Mouse (Mus musculus) erythroblast, embryonic 14.5 days (primary cell): ENCODE results near the gene Nefh. TPM values are rescaled to one million over a fixed set of nuclear protein-coding genes. Genes with fewer than 3 reads are reported as not detected.
A peak's percentile ranks its signal among the peaks of the same experiment; 100 is the strongest.

ENCODE experiments used
- H3K27me3 ChIP-seq: 2 replicates; pipeline ENCODE4 v1.6.1; 2012; ENCODE audit warnings: inconsistent platforms; ENCODE audit not compliant: control insufficient read depth
- H3K36me3 ChIP-seq: 2 replicates; pipeline ENCODE4 v1.6.1; 2012; ENCODE audit warnings: mild to moderate bottlenecking, inconsistent platforms; ENCODE audit not compliant: control insufficient read depth
- H3K4me1 ChIP-seq: 2 replicates; pipeline ENCODE4 v1.6.1; 2012; ENCODE audit warnings: inconsistent platforms; ENCODE audit not compliant: control insufficient read depth
- H3K4me3 ChIP-seq: replicated peaks from 2 replicates; pipeline ENCODE3; 2012; ENCODE audit warnings: moderate library complexity, mild to moderate bottlenecking, inconsistent platforms
- H3K9me3 ChIP-seq: 2 replicates; pipeline ENCODE4 v1.6.1; 2012; ENCODE audit warnings: low read length, inconsistent platforms, mixed read lengths; ENCODE audit not compliant: control insufficient read depth
- GATA1 ChIP-seq: IDR thresholded peaks from 2 replicates; pipeline ENCODE4 v1.6.1; 2012; ENCODE audit warnings: low read length, inconsistent platforms, mixed read lengths
- TAL1 ChIP-seq: IDR thresholded peaks from 3 replicates; pipeline ENCODE4 v1.6.1; 2012; ENCODE audit warnings: low read length, inconsistent platforms, mixed read lengths
- polyA plus RNA-seq: library from polyadenylated mRNA; stranded (reverse); fragments of >175 nt; gene quantifications from 2 replicates; pipeline ENCODE4 v1.2.3, GENCODE M21; 2012

Gene Nefh
- polyA plus RNA-seq, 1 experiment = 0.02 TPM

DNA sequence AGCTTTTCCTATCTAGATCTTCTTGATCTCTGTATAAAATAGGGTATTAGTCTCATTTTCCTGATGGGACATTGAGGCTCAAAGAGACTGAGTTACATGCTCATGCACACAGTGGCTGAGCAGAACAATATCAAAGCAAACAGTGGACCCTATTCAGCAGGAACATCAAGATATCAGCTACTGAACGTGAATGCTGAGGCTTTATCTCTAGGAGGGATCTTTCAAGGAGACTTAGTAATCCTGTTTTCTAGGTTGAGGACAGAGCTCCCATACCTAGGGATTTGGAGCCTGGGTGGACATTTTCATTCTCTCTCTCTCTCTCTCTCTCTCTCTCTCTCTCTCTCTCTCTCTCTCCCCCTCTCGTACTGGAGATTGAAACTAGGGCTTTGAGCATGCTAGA lies 35.7 kb upstream of the Nefh start:
- Histone ChIP-seq H3K36me3 (peaks cover 9% of the 10 kb centered on the region), H3K4me1 (peaks cover 52% of the 10 kb centered on the region), H3K9me3 (no peaks in the 10 kb centered on the region), H3K4me3 (no peak overlapping the region), H3K27me3 (peaks cover 2% of the 10 kb centered on the region; the same call in 1 of the 2 replicates)
- TF ChIP-seq TAL1 (no peak), GATA1 (peak; percentile 58; the same call in 1 of the 2 replicates)

DNA sequence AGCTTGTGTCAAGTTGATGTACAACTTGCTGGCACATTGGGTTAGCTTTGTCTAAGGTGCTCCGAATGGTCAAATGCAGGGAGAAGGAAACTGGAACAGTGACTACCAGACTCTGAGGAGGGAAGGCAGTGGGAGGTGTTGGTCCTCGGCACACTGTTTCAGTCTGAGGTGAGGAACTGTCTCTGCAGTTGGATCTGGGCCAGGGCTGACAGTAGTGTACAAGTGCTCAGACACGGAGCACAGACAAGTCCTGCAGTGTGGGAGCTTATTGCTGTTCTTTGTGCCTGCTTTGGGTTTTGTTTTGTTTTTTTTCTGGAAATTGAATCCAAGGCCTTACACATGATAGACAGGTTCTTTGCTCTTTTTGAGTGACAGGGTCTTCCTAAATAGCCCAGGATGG lies 35.1 kb upstream of the Nefh start:
- H3K27me3 ChIP-seq = peaks cover 2% of the 10 kb centered on the region; the same call in 1 of the 2 replicates
- H3K4me3 ChIP-seq = no peak overlapping the region
- peaks cover 4% of the 10 kb centered on the region for H3K36me3 ChIP-seq
- H3K9me3 ChIP-seq = no peaks in the 10 kb centered on the region
- peaks cover 47% of the 10 kb centered on the region for H3K4me1 ChIP-seq
- TF ChIP-seq GATA1 (no peak), TAL1 (no peak)

DNA sequence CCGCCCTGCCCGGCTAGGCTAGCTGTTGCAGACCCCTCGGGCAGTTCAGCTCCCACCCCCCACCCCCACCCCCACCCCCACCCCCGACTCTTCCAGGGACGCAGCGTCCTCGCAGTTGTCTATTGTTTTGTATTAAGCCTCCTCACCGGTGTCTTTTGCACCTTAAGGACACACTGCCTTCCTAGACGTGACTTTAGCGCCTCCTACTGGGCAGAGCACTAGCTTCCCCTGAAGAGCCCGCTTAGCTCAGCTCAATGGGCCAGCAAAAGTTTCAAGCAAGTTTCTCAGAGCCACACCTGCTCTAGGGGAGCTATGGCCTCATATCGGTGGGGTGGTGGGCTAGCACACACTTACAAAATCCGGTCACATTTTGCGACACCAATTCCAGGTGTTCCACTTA lies 27.8 kb upstream of the Nefh start:
- Histone ChIP-seq H3K27me3 (peaks cover 2% of the 10 kb centered on the region; the same call in 1 of the 2 replicates), H3K9me3 (no peaks in the 10 kb centered on the region), H3K4me1 (peaks cover 23% of the 10 kb centered on the region), H3K4me3 (no peak overlapping the region), H3K36me3 (no peaks in the 10 kb centered on the region)
- TF ChIP-seq TAL1 (no peak), GATA1 (no peak)

DNA sequence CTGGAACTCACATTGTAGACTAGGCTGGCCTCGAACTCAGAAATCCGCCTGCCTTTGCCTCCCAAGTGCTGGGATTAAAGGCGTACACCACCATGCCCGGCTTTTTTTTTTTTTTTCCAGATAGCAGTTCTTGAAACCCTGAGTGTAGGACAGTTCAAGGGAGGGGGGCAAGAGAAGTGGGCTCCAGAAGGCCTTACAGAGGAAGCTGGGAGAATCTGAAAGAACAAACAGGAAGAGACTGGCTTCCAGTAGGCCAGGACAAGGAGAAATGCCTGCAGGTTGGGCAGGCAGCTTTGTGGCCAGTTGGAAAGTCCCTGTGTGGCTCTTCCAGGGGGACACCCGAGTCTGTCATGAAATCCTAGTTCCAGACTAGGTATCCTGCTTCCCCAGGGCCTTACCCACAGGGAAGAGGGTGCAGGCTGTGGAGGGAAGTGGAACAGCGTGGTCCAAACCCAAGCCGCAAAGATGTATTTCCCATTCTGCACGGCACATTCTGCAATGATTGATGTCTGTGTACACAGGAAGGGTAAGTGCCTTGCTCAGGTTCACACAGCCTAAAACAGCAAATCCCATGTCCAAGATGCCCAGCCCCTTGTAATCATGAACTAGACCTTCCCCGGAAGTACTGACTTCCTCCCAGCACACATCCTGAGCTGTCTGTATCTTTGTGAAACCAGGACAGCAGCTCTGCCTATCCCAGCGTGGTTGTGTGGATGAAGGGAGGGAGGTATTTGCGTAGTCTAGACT lies 26.7 kb upstream of the Nefh start:
- H3K4me3 ChIP-seq = no peak overlapping the region
- TF ChIP-seq TAL1 (no peak), GATA1 (no peak)

DNA sequence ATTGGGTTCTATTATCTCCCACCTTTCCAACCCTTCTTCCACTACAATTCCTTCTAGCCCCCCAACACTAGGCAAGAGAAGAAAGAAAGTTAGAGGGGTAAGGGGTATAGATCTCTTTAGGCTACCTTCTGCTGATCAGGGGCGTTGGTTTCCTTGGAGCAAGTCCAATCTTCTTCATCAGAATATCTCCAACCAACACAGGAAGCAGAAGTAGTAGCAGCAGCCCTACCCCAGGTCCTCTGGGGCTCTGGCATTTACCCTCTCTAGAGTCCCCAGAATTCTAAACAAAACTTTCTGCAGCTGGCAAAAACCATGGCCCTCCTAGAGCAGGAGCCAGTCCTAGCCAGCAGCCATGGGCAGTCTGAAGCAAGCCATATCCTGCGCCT lies 26.0 kb upstream of the Nefh start:
- H3K4me3 ChIP-seq = no peak overlapping the region
- no peak for TF ChIP-seq TAL1
- TF ChIP-seq GATA1 = no peak
- H3K4me1 ChIP-seq = peaks cover 39% of the 10 kb centered on the region
- no peaks in the 10 kb centered on the region for H3K9me3 ChIP-seq
- H3K36me3 ChIP-seq = no peaks in the 10 kb centered on the region
- H3K27me3 ChIP-seq = no peaks in the 10 kb centered on the region

More for the DNA sequence above, 26.7 kb upstream of the Nefh start:
- no peaks in the 10 kb centered on the region for H3K27me3 ChIP-seq
- H3K4me1 ChIP-seq = peaks cover 33% of the 10 kb centered on the region
- H3K36me3 ChIP-seq = no peaks in the 10 kb centered on the region
- H3K9me3 ChIP-seq = no peaks in the 10 kb centered on the region

DNA sequence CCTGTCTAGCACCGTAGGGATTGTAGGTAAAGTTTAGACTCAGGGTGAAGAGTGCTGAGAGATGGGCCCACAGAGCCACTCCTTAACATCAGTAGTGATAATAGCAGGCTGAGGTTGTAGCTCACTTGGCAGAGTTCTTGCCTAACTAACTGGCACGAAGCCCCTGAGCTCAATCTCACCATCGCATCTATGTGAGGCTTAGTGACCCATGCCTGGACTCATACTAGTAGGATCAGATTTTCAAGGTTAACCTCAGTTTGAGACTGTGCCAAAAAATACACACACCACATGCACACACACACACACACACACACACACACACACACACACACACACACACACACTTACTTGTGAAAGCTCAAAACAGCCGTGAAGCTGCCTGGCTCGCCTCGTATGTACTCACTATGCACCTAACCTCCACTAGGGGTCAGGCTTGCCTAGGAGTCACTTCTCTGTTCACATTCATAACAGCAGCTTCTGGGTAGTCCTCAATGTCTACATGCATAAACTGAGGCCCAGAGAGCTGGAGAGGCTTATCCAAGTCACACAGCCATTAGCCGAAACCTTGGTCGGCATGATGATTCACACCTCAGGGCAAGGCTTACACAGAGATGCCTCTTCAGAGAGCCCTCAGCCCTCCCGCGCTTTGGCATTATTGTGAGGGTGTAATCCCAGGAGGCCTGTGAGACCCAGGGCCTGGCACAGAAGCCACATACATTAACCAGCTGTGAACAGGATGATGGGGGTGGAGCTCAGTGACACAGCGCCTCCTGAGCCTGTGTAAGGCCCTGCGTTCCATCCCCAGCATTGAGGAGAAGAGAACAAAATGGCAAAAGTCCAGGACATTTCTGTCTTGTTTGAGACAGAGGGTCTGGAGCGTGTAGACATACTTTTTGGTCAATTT lies 25.4 kb upstream of the Nefh start:
- H3K4me3 ChIP-seq = no peak overlapping the region
- H3K27me3 ChIP-seq = no peaks in the 10 kb centered on the region
- TF ChIP-seq TAL1 (no peak), GATA1 (no peak)
- no peaks in the 10 kb centered on the region for H3K36me3 ChIP-seq
- H3K9me3 ChIP-seq = no peaks in the 10 kb centered on the region
- H3K4me1 ChIP-seq = peaks cover 45% of the 10 kb centered on the region

DNA sequence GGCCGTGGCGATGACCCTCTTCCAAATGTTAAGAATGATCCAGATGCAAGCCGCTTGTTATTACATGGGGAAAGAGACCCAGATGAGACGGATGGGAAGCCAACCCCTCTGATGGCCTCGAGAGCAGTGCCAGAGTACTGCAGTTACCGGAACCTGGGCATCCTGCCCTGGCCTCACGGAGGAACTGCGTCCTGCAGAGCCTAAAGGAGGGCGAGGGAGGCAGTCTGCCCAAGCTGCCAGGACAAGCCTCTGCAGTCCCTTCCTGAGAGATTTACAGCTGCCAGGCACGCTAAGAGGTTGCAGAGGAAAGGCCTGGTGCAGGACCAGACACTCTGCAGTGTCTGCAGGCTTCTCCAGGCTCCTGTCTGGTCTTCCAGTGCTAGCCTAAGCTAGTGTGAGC lies 20.5 kb upstream of the Nefh start:
- TF ChIP-seq TAL1 (no peak), GATA1 (no peak)
- Histone ChIP-seq H3K36me3 (no peaks in the 10 kb centered on the region), H3K9me3 (no peaks in the 10 kb centered on the region), H3K4me1 (peaks cover 54% of the 10 kb centered on the region), H3K4me3 (no peak overlapping the region), H3K27me3 (no peaks in the 10 kb centered on the region)

DNA sequence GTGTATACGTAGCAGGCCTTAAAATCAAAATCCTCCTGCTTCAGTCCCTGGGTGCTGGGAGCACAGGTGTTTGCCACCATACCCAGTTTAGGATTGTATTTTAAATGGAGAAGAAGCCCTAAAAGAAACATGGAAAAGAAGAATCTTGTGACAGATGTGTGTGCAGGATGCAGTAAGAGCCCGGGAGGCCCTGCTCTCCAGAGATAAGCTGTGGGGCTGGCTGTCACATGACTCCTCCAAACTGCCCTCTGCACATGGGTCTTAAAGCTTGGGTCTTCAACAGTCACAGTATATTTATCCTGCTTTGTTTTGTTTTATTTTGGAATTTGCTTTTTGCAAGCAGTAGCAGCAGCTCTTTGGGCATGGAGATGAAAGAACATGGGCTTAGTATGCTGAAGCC lies 19.7 kb upstream of the Nefh start:
- peak; percentile 48; the same call in 2 of the 3 replicates for TF ChIP-seq TAL1
- no peak; the same call in 1 of the 2 replicates for TF ChIP-seq GATA1
- peaks cover 51% of the 10 kb centered on the region for H3K4me1 ChIP-seq
- no peak overlapping the region for H3K4me3 ChIP-seq
- no peaks in the 10 kb centered on the region for H3K27me3 ChIP-seq
- no peaks in the 10 kb centered on the region for H3K36me3 ChIP-seq
- no peaks in the 10 kb centered on the region for H3K9me3 ChIP-seq

DNA sequence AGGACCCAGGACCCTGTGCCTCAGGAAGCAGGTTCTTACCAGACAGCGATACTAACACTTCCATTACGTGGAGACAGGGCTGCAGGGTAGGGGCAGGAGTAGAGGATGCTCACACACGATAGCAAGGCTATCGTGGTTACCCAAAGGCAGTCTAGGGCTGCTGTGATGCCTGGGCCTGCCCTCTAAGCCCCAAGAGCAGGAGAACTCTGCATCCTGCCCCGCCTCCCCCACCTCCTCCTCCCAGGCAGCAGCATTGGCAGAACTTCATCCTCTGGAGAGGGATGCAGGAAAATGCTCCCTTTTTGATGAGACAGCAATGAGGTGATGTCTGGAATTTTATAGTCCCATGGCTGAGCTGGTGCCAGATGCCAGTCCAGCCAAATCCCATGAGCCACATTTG lies 19.0 kb upstream of the Nefh start:
- TF ChIP-seq GATA1 = no peak
- TF ChIP-seq TAL1 = no peak
- Histone ChIP-seq H3K36me3 (no peaks in the 10 kb centered on the region), H3K9me3 (no peaks in the 10 kb centered on the region), H3K4me1 (peaks cover 53% of the 10 kb centered on the region), H3K27me3 (no peaks in the 10 kb centered on the region), H3K4me3 (no peak overlapping the region)
